Mouse (Mus musculus) hindbrain, embryonic 14.5 days (tissue): ENCODE measurements around the gene Btc. TPM values are rescaled to one million over a fixed set of nuclear protein-coding genes. Genes with fewer than 3 reads are reported as not detected.

Experiments used
- ATAC-seq: fragments of 200-750 bp; cut with Nextera tagmentation; 2 replicates; pipeline ENCODE4 v1.8.0; 2017; ENCODE audit warnings: moderate number of reproducible peaks, mild to moderate bottlenecking, moderate TSS enrichment, moderate library complexity; ENCODE audit not compliant: low FRiP score
- DNase-seq: peaks from one replicate; pipeline ENCODE4 v3.0.0-alpha.2; 2015; ENCODE audit warnings: low spot score
- H3K27ac ChIP-seq: fragments of 300-500 bp; sonication (generic); 2 replicates; pipeline ENCODE4 v1.5.1; 2014; ENCODE audit warnings: mild to moderate bottlenecking, moderate library complexity
- H3K27me3 ChIP-seq: fragments of 300-500 bp; sonication (generic); 2 replicates; pipeline ENCODE4 v1.6.1; 2014; ENCODE audit warnings: mild to moderate bottlenecking, low read length, mixed read lengths; ENCODE audit not compliant: control insufficient read depth, insufficient read depth
- H3K36me3 ChIP-seq: fragments of 300-500 bp; sonication (generic); replicated peaks from 2 replicates; pipeline ENCODE4 v1.6.1; 2014; ENCODE audit not compliant: control insufficient read depth, insufficient read depth
- H3K4me1 ChIP-seq: fragments of 300-500 bp; sonication (generic); replicated peaks from 2 replicates; pipeline ENCODE4 v1.6.1; 2014; ENCODE audit warnings: antibody characterized with exemption, low read length, mixed read lengths; ENCODE audit not compliant: control insufficient read depth, insufficient read depth
- H3K4me2 ChIP-seq: fragments of 300-500 bp; sonication (generic); replicated peaks from 2 replicates; pipeline ENCODE4 v1.6.1; 2014; ENCODE audit warnings: mild to moderate bottlenecking, moderate library complexity
- H3K4me3 ChIP-seq: fragments of 300-500 bp; sonication (generic); replicated peaks from 2 replicates; pipeline ENCODE4 v1.5.1; 2014; ENCODE audit warnings: mild to moderate bottlenecking, low read length
- H3K9ac ChIP-seq: fragments of 300-500 bp; sonication (generic); 2 replicates; pipeline ENCODE4 v1.6.1; 2014
- H3K9me3 ChIP-seq: fragments of 300-500 bp; sonication (generic); 2 replicates; pipeline ENCODE4 v1.6.1; 2016; ENCODE audit warnings: low read length; ENCODE audit not compliant: control insufficient read depth
- WGBS: fragments of 180-500 bp; shearing (Covaris S2); extraction: QIAGEN DNeasy Blood & Tissue Kit; methylation state at CpG from one replicate; pipeline ENCODE4 v1.1.7; 2014; 5-methylcytosine and 5-hydroxymethylcytosine counted together
- polyA plus RNA-seq: library from polyadenylated mRNA; unstranded; fragments of >200 nt; fragmentation: Nextera tagmentation; extraction: Ambion mirVana; gene quantifications from 2 replicates; pipeline ENCODE4 v1.2.1, GENCODE M21; 2014

Btc gene
- 0.14 TPM in 1 of 2 replicates, not detected in the other for polyA plus RNA-seq

GRCm38 (mm10) chr5:91402339-91403211 lies at the start of gene Btc:
TSS of gene Btc (minus strand) at chr5:91402994.
- peak within 1 kb of the TSS; percentile 44 for H3K4me2 ChIP-seq
- H3K9me3 ChIP-seq = no peaks in the 10 kb centered on the region
- no peaks in the 10 kb centered on the region for H3K27me3 ChIP-seq
- DNase-seq = no peak
- peak; percentile 48 for ATAC-seq
- H3K36me3 ChIP-seq = no peaks in the 10 kb centered on the region
- H3K4me3 ChIP-seq = peak within 1 kb of the TSS; percentile 17
- 14% methylated on average over 19 of the region's 19 CpGs for WGBS
- no peak within 1 kb of the TSS for H3K27ac ChIP-seq
- H3K9ac ChIP-seq = no peak within 1 kb of the TSS
- no peaks in the 10 kb centered on the region for H3K4me1 ChIP-seq

DNA sequence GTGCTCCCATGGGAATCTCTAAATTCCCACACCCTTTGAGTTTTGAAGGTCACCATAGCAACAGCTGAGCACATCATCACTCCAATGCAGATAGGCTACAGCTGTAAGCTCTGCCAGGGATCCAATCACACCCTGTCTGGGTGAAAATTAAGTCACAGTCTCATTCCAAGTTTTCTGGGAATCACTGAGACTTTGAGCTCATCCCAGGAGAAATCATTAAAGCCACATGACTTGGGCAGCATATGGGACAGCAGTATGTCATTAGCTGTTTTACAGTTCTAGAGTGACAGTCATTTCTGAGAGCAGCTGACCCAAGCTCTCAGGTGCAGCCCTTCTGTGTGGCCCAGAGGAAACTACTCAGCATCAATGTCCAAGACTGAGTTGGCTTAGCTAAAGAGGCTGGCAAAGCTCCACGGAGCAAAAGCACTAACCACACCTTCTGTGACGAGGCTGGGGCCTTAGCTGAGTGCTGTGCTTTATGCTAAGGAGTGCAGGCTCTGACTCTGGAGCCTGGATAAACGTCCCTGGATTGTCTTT lies 42.3 kb upstream of the Btc start:
- H3K4me2 ChIP-seq = no peak overlapping the region
- 34% methylated on average over 3 of the region's 3 CpGs for WGBS
- no peak overlapping the region for H3K4me3 ChIP-seq
- H3K27me3 ChIP-seq = no peaks in the 10 kb centered on the region
- no peak overlapping the region for H3K27ac ChIP-seq
- no peak overlapping the region for H3K9ac ChIP-seq
- DNase-seq = peak; percentile 31
- no peaks in the 10 kb centered on the region for H3K4me1 ChIP-seq
- peak; percentile 85; the same call in 1 of the 2 replicates for ATAC-seq
- H3K36me3 ChIP-seq = no peaks in the 10 kb centered on the region
- peaks cover 4% of the 10 kb centered on the region; the same call in 1 of the 2 replicates for H3K9me3 ChIP-seq

DNA sequence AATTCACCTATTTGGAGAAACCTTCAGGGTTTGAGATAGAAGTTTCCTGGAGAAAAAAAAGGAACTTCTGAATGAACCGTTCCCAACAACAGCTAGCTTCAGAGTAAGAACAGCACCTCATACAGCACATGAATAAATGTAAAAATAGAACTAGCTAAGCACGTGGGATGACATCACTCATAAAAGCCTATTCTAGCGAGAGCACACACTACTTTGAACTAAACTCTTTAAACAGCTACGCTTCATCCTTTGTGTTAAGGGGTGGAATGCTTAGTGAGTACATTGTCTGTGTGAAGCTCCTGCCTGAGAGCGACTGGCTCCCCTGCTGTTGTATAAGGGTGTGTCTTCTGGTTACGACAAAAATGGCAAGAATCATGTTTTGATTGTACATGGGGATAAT lies 33.8 kb upstream of the Btc start:
- no peak overlapping the region for H3K27ac ChIP-seq
- H3K4me2 ChIP-seq = no peak overlapping the region
- no peak overlapping the region for H3K9ac ChIP-seq
- ATAC-seq = no peak
- 62% methylated on average over 6 of the region's 6 CpGs for WGBS
- DNase-seq = no peak
- H3K36me3 ChIP-seq = no peaks in the 10 kb centered on the region
- H3K27me3 ChIP-seq = no peaks in the 10 kb centered on the region
- H3K4me3 ChIP-seq = no peak overlapping the region
- no peaks in the 10 kb centered on the region for H3K4me1 ChIP-seq
- no peaks in the 10 kb centered on the region for H3K9me3 ChIP-seq

- H3K27me3 ChIP-seq = no peaks in the 10 kb centered on the region
- no peak overlapping the region for H3K27ac ChIP-seq
- 79% methylated on average over 6 of the region's 6 CpGs for WGBS
- no peak overlapping the region for H3K4me2 ChIP-seq
- H3K9me3 ChIP-seq = no peaks in the 10 kb centered on the region
- H3K9ac ChIP-seq = no peak overlapping the region
- H3K4me3 ChIP-seq = no peak overlapping the region
- no peaks in the 10 kb centered on the region for H3K4me1 ChIP-seq
- no peaks in the 10 kb centered on the region for H3K36me3 ChIP-seq
- DNase-seq = no peak
- ATAC-seq = peak; percentile 55; the same call in 1 of the 2 replicates
These were observed 32.2 kb upstream of the Btc start for GRCm38 (mm10) chr5:91434723-91435658.

GRCm38 (mm10) chr5:91428547-91428946 lies 25.8 kb upstream of the Btc start:
- Histone ChIP-seq H3K4me3 (no peak overlapping the region), H3K4me1 (no peaks in the 10 kb centered on the region), H3K36me3 (no peaks in the 10 kb centered on the region), H3K9me3 (no peaks in the 10 kb centered on the region), H3K27me3 (no peaks in the 10 kb centered on the region), H3K27ac (no peak overlapping the region), H3K4me2 (no peak overlapping the region), H3K9ac (no peak overlapping the region)
- DNase-seq (no peak), ATAC-seq (no peak)
- WGBS = 42% methylated on average over 8 of the region's 8 CpGs

DNA sequence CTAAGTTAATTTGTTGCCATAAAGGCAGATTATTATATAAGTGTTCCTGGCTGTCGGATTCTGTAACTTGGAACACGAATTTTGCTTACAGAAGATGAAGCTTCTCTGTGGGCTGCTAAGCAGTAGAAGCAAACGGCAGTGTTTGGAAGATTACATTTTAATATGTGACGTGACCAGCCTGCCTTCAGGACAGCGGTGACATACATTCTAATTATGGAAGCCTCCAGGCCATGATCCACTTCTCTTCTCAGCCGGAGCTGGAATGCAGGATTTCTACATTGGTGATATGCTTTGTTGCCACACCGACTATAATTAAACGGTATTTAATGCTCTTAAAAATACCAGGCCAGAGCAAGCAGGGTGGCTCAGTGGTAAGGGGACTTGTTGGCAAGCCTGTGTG lies 11.0 kb upstream of the Btc start:
- Histone ChIP-seq H3K27ac (no peak overlapping the region), H3K9me3 (no peaks in the 10 kb centered on the region), H3K4me3 (no peak overlapping the region), H3K36me3 (no peaks in the 10 kb centered on the region), H3K9ac (no peak overlapping the region), H3K4me2 (no peak overlapping the region), H3K27me3 (no peaks in the 10 kb centered on the region), H3K4me1 (no peaks in the 10 kb centered on the region)
- ATAC-seq (no peak), DNase-seq (no peak)
- 74% methylated on average over 8 of the region's 8 CpGs for WGBS

DNA sequence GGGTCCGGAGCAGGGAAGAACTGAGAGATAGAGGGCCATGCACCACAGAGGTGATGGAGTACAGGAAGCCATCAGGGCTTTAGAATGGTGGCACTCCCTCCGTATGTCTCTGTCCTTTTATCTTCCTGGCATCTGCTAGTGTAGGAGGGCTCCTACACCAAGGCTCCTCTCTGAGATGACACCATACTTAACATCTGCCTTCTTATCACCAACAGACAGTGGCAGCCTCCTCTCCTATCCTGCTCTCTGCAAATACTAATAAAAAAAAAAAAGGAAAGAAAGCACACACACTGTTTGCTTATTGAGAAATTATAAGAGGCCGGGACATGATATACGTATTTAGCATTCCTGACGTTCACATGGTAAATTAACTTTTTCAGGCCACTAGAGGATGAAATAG lies 1.5 kb upstream of the Btc start:
- no peak overlapping the region for H3K4me2 ChIP-seq
- no peaks in the 10 kb centered on the region for H3K27me3 ChIP-seq
- ATAC-seq = no peak
- H3K36me3 ChIP-seq = no peaks in the 10 kb centered on the region
- no peak for DNase-seq
- H3K4me3 ChIP-seq = no peak overlapping the region
- H3K9me3 ChIP-seq = no peaks in the 10 kb centered on the region
- H3K4me1 ChIP-seq = no peaks in the 10 kb centered on the region
- no peak overlapping the region for H3K9ac ChIP-seq
- no peak overlapping the region for H3K27ac ChIP-seq
- WGBS = 86% methylated on average over 5 of the region's 5 CpGs

- H3K9me3 ChIP-seq = no peaks in the 10 kb centered on the region
- H3K9ac ChIP-seq = no peak overlapping the region
- no peak overlapping the region for H3K4me2 ChIP-seq
- no peaks in the 10 kb centered on the region for H3K36me3 ChIP-seq
- H3K27me3 ChIP-seq = no peaks in the 10 kb centered on the region
- DNase-seq = no peak
- no peak overlapping the region for H3K27ac ChIP-seq
- H3K4me3 ChIP-seq = no peak overlapping the region
- no peak for ATAC-seq
- 84% methylated on average over 4 of the region's 4 CpGs for WGBS
- no peaks in the 10 kb centered on the region for H3K4me1 ChIP-seq
These were observed 487 bp upstream of the Btc start for GRCm38 (mm10) chr5:91403281-91403680.
